Mouse (Mus musculus) G1E (cell line): ENCODE measurements around the gene Gabrd. TPM values are rescaled to one million over a fixed set of nuclear protein-coding genes. Genes with fewer than 3 reads are reported as not detected.
A peak's percentile ranks its signal among the peaks of the same experiment; 100 is the strongest.

ENCODE experiments used
- ATAC-seq: 2 replicates; pipeline ENCODE4 v1.8.0; 2016; ENCODE audit warnings: mild to moderate bottlenecking; ENCODE audit not compliant: insufficient number of reproducible peaks, poor library complexity, low FRiP score, severe bottlenecking; ENCODE audit errors: extremely low read depth
- DNase-seq: peaks from one replicate; pipeline ENCODE4 v3.0.0; 2012; ENCODE audit warnings: low spot score
- H3K27me3 ChIP-seq: 2 replicates; pipeline ENCODE4 v1.6.1; 2012; ENCODE audit warnings: mild to moderate bottlenecking, low read length, inconsistent platforms; ENCODE audit not compliant: insufficient read depth
- H3K36me3 ChIP-seq: replicated peaks from 2 replicates; pipeline ENCODE3; 2012; ENCODE audit warnings: mild to moderate bottlenecking, inconsistent platforms
- H3K4me1 ChIP-seq: 2 replicates; pipeline ENCODE4 v1.6.1; 2012; ENCODE audit warnings: low read depth, low read length, inconsistent platforms, mixed read lengths; ENCODE audit not compliant: insufficient read depth
- H3K4me3 ChIP-seq: 2 replicates; pipeline ENCODE4 v1.5.1; 2012; ENCODE audit warnings: low read depth, mild to moderate bottlenecking, inconsistent platforms, low read length, moderate library complexity, mixed read lengths
- H3K9me3 ChIP-seq: replicated peaks from 2 replicates; pipeline ENCODE4 v1.6.1; 2012; ENCODE audit warnings: inconsistent platforms
- CTCF ChIP-seq: IDR thresholded peaks from 2 replicates; pipeline ENCODE4 v1.5.1; 2012; ENCODE audit warnings: low read depth, low read length, inconsistent platforms, mixed read lengths
- GATA1 ChIP-seq: IDR thresholded peaks from 2 replicates; pipeline ENCODE4 v1.6.1; 2012; ENCODE audit warnings: borderline replicate concordance, low read length, inconsistent platforms, mixed read lengths
- GATA2 ChIP-seq: IDR thresholded peaks from 2 replicates; pipeline ENCODE4 v1.6.1; 2012; ENCODE audit warnings: low read depth, low read length, inconsistent platforms, borderline replicate concordance
- POLR2AphosphoS5 ChIP-seq: IDR thresholded peaks from 2 replicates; pipeline ENCODE4 v1.6.1; 2012; ENCODE audit warnings: low read depth, low read length, inconsistent platforms; ENCODE audit not compliant: insufficient replicate concordance
- TAL1 ChIP-seq: conservative IDR thresholded peaks from 2 replicates; pipeline ENCODE4 v1.6.1; 2012; ENCODE audit warnings: low read depth, low read length, inconsistent platforms, mixed read lengths
- polyA plus RNA-seq: library from polyadenylated mRNA; stranded (reverse); fragments of >175 nt; gene quantifications from 2 replicates; pipeline ENCODE4 v1.2.3, GENCODE M21; 2012
- total RNA-seq, 2 experiments: library from RNA; stranded (forward) in 1 of 2; stranded (reverse) in 1 of 2; fragments of 200-1000 nt in 1 of 2; fragments of >200 nt in 1 of 2; fragmentation: Nextera tagmentation in 1 of 2; gene quantifications; 2 replicates each; pipeline ENCODE4 v1.2.3; 2014 to 2017

The Gabrd gene
- total RNA-seq (2014; fragmentation: Nextera tagmentation), result not detected in 2 replicates
- not detected in 2 replicates for total RNA-seq (2017)
- polyA plus RNA-seq, result not detected in 2 replicates

GRCm38 (mm10) chr4:155397511-155398221 is at the start of gene Gabrd:
TSS of gene Gabrd (minus strand) at chr4:155398112.
- Histone ChIP-seq H3K36me3 (no peaks in the 10 kb centered on the region), H3K4me1 (peaks cover 2% of the 10 kb centered on the region; the same call in 1 of the 2 replicates), H3K27me3 (peaks cover 10% of the 10 kb centered on the region; the same call in 1 of the 2 replicates), H3K9me3 (no peaks in the 10 kb centered on the region; the same call in 1 of the 2 replicates), H3K4me3 (no peak within 1 kb of the TSS)
- DNase-seq (peak; percentile 18), ATAC-seq (no peak)
- no peak for TF ChIP-seq CTCF
- TF ChIP-seq GATA2, result no peak
- no peak for TF ChIP-seq POLR2AphosphoS5
- TF ChIP-seq TAL1, result no peak
- no peak for TF ChIP-seq GATA1

GRCm38 (mm10) chr4:155442808-155443207 is 44.9 kb upstream of the Gabrd start:
- H3K27me3 ChIP-seq, result peaks cover 2% of the 10 kb centered on the region; the same call in 1 of the 2 replicates
- DNase-seq (no peak), ATAC-seq (no peak)
- H3K4me3 ChIP-seq, result no peak overlapping the region
- H3K36me3 ChIP-seq, result no peaks in the 10 kb centered on the region
- TF ChIP-seq GATA2, result no peak
- no peak for TF ChIP-seq TAL1
- no peak for TF ChIP-seq POLR2AphosphoS5
- TF ChIP-seq GATA1, result no peak
- no peak for TF ChIP-seq CTCF
- H3K4me1 ChIP-seq, result no peaks in the 10 kb centered on the region
- H3K9me3 ChIP-seq, result no peaks in the 10 kb centered on the region

DNA sequence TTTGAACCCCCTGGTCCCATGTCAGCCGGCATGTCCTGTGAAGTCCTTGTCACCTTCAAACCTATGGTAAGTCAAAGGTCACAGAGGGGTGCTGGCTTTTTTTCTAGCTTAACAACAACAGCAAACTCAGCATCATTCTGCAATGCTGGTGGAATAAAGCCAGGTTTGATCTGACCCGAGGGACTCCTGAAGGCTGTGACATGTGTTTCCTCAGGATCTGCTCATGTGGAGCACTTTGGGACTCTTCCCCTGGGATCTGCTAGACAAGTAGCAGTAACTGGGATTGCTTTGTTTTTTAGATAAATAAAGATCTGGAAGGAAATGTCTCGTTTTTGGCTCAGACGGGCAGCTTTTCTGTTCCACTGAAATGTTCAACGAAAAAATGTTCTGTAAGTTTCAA is 36.1 kb upstream of the Gabrd start:
- no peak overlapping the region for H3K4me3 ChIP-seq
- H3K9me3 ChIP-seq, result no peaks in the 10 kb centered on the region
- no peak for DNase-seq
- H3K4me1 ChIP-seq, result no peaks in the 10 kb centered on the region
- ATAC-seq, result no peak
- H3K36me3 ChIP-seq, result no peaks in the 10 kb centered on the region
- TF ChIP-seq GATA1 (no peak), GATA2 (no peak), TAL1 (no peak), POLR2AphosphoS5 (no peak), CTCF (no peak)
- no peaks in the 10 kb centered on the region for H3K27me3 ChIP-seq

- Histone ChIP-seq H3K36me3 (no peaks in the 10 kb centered on the region), H3K4me3 (no peak overlapping the region), H3K27me3 (peaks cover 2% of the 10 kb centered on the region; the same call in 1 of the 2 replicates), H3K4me1 (no peaks in the 10 kb centered on the region), H3K9me3 (no peaks in the 10 kb centered on the region)
- DNase-seq, result no peak
- TF ChIP-seq CTCF, result no peak
- TF ChIP-seq GATA1, result no peak
- TF ChIP-seq GATA2, result no peak
- TF ChIP-seq TAL1, result no peak
- no peak for TF ChIP-seq POLR2AphosphoS5
- ATAC-seq, result no peak
These were observed 34.4 kb upstream of the Gabrd start for GRCm38 (mm10) chr4:155432358-155432757.

GRCm38 (mm10) chr4:155429202-155429601 is 31.3 kb upstream of the Gabrd start:
- ATAC-seq (no peak), DNase-seq (no peak)
- Histone ChIP-seq H3K9me3 (no peaks in the 10 kb centered on the region), H3K4me3 (no peak overlapping the region), H3K36me3 (no peaks in the 10 kb centered on the region), H3K4me1 (0 out of 2 replicates have a peak, but pooled peaks cover under 1% of the 10 kb centered on the region), H3K27me3 (peaks cover 6% of the 10 kb centered on the region)
- TF ChIP-seq POLR2AphosphoS5 (no peak), GATA1 (no peak), GATA2 (no peak), CTCF (no peak), TAL1 (no peak)

DNA sequence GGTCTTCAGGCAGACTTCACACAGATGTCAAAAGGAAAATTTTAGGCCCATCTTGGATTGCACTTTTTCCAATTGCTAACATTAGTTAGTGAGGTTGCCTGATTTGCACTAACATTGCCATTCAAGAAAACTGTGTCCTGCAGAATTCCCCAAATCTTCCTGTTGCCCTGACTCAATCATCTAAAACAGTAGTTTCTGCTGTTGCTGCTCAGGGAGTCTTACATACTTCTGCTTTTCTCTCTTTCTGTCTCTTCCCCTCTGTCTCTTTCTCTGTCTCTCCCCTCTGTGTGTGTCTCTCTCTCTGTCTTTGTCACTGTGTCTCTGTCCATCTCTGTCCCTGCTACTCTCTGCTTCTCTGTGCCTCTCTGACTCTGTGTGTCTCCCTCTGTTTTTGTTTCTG is 30.5 kb upstream of the Gabrd start:
- no peaks in the 10 kb centered on the region for H3K9me3 ChIP-seq
- H3K27me3 ChIP-seq, result peaks cover 11% of the 10 kb centered on the region
- TF ChIP-seq TAL1 (no peak), POLR2AphosphoS5 (no peak), GATA2 (no peak), CTCF (no peak), GATA1 (no peak)
- H3K4me3 ChIP-seq, result no peak overlapping the region
- ATAC-seq, result no peak
- H3K4me1 ChIP-seq, result 0 out of 2 replicates have a peak, but pooled peaks cover 2% of the 10 kb centered on the region
- no peak for DNase-seq
- H3K36me3 ChIP-seq, result no peaks in the 10 kb centered on the region
